Mouse (Mus musculus) liver, embryonic 14.5 days (tissue): ENCODE measurements around the gene Arl15.

Source experiments
- CTCF ChIP-seq: IDR thresholded peaks from 2 replicates; pipeline ENCODE4 v1.5.1; 2016; ENCODE audit warnings: antibody characterized with exemption, low read depth, control low read depth
- EP300 ChIP-seq: IDR thresholded peaks from 2 replicates; pipeline ENCODE4 v1.6.1; 2016; ENCODE audit warnings: antibody characterized with exemption, low read depth

DNA sequence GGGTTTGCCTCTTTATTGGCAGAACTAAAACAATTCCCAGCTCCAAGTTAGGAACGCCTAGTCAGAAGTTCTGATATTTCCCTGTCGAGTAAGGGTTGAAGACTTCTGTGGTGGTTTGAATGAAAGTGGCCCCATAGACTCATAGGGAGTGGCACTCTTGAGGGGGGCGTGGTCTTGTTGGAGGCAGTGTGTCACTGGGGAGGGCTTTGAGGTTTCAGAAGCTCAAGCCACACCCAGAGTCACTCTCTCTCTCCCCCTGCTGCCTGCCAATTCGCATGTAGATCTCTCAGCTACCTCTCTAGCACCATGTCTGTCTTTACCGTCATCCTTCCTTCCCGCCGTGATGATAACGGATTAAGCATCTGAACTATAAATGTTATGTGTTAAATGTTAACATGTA lies 19.5 kb upstream of the Arl15 start:
- no peak for TF ChIP-seq CTCF
- TF ChIP-seq EP300: no peak
